Mouse (Mus musculus) layer of hippocampus, postnatal 14 days (tissue): ENCODE results near the gene Hunk. TPM values are rescaled to one million over a fixed set of nuclear protein-coding genes. Genes with fewer than 3 reads are reported as not detected.
A peak's percentile ranks its signal among the peaks of the same experiment; 100 is the strongest.

Source experiments
- DNase-seq, 2 experiments: peaks; one replicate each; pipeline ENCODE4 v3.0.0; 2021 to 2022; ENCODE audit warnings: low spot score in 2 of 2, mixed read lengths in 1 of 2
- long read RNA-seq, 2 experiments: library from polyadenylated mRNA; stranded (forward); transcript quantifications; one replicate each; pipeline ENCODE4 v2.0.0; 2021
- total RNA-seq, 2 experiments: library from RNA; stranded (reverse); gene quantifications; 2 replicates each; pipeline ENCODE4 v1.2.3; 2021

Hunk gene
- 10 to 100 TPM; 26.6 to 27.2 TPM for total RNA-seq
- long read RNA-seq, experiment 1, full-length matches to known transcripts: 8 of 17 reads
- long read RNA-seq, experiment 1, partial matches to known transcripts: 5 of 17 reads
- long read RNA-seq, experiment 1, other reads (novel, unspliced or antisense): 4 of 17 reads
- long read RNA-seq, experiment 2, full-length matches to known transcripts: 15 of 26 reads
- long read RNA-seq, experiment 2, partial matches to known transcripts: 7 of 26 reads
- long read RNA-seq, experiment 2, other reads (novel, unspliced or antisense): 4 of 26 reads

DNA sequence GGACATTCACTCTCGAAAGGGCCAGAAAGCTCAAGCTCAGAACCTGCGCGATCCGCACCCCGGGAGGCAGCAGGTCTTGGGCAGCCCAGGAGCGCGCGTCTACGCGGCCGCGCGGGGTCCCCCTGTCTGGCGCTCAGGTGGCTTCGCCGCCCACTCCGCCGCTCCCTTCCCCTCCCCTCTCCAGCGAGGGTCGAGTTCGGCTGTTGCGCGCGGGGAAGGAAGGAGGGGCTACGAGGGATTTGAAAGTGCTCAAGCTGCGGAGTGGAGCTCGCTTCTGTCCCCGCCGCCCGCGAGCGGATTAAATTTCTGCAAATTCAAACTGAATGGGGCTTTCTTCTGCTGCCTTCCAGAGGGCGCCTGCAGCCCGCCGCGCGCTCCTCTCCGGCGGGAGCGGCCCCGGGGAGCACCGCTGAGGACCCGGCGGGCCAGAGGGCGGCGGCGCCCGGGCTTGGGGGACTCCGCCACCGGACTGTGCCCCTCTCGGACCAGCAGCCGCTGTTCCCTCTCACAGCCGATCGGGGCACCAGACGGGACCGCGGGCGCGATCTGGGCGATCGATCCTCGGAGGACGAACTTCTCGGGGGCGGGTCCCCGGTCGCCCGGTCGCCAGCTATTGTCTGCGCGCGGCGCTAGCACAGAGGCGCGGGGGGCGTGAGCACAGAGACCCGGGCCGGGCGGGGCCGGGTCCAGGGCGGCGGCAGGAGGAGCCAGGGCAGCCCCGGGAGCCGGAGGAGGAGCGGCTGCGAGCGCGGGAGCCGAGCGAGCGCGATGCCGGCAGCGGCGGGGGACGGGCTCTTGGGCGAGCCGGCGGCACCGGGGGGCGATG is at the start of gene Hunk:
Gene Hunk (plus strand): TSS at position 326 of the 826 bp plus-strand sequence.
- DNase-seq: peak; percentile 75 to 79

- DNase-seq: peak in 1 of 2 experiments; percentile 23
Measured at GRCm38 (mm10) chr16:90339026-90339425, 46.8 kb upstream of the Hunk start.

GRCm38 (mm10) chr16:90341086-90341485 is 44.7 kb upstream of the Hunk start:
- no peak for DNase-seq

DNA sequence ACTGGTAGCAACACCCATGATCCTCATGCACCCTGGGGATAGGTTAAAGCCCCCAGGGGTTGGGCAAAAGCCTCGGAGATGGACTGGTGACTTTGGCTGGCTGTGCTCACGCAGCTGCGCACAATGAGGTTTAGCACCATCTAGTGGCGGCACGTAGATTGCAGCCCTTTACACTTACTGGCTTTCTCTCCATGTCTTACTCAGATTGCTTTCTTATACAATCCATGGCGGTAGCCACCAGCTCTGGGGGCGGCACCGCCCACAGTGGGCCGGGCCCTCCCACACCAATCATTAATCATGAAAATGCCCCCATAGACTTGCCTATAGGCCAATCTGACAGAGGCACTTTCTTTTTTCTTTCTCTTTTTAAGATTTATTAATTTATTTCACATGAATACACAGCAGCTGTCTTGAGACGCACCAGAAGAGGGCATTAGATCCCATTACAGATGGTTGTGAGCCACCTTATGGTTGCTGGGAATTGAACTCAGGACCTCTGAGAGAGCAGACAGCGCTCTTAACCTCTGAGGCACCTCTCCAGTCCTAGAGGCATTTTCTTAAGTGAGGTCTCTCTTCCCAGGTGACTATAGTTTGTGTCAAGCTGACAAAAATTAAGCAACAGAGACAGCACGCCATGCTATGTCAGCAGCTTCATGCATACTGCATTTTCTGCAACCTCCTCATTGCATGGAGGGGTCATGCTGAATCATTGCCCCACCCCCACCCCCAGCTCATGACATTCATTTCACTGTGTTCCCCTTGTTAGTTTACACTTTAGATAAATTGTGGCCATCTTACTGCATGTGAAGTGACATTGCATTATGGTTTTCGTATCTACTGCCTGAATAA is 35.9 kb upstream of the Hunk start:
- peak; percentile 56 to 69 for DNase-seq

- no peak for DNase-seq
Measured at GRCm38 (mm10) chr16:90351726-90352125, 34.1 kb upstream of the Hunk start.

DNA sequence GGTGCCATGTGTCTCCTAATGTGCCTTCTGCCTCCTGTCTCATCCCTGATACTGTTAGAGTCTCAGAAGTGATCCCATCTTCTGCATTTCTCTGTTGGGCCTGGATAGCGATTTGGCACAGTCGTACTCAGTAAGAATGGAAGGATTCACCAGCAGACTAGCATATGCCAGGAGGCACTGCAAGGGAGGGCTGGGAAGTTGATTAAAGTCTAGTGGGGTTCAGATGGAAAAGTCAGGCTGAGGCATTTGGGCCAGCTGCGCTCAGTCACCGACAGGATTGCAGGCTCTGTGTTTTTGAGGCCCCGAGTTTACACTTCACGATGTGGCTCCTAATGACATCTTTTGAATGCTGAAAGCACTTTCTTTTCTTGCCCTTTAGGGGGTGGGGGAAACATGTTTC is 33.1 kb upstream of the Hunk start:
- peak; percentile 51 to 52 for DNase-seq

GRCm38 (mm10) chr16:90353156-90353555 is 32.7 kb upstream of the Hunk start:
- DNase-seq: peak; percentile 38 to 72

- DNase-seq: no peak
Measured at GRCm38 (mm10) chr16:90359329-90359728, 26.5 kb upstream of the Hunk start.

DNA sequence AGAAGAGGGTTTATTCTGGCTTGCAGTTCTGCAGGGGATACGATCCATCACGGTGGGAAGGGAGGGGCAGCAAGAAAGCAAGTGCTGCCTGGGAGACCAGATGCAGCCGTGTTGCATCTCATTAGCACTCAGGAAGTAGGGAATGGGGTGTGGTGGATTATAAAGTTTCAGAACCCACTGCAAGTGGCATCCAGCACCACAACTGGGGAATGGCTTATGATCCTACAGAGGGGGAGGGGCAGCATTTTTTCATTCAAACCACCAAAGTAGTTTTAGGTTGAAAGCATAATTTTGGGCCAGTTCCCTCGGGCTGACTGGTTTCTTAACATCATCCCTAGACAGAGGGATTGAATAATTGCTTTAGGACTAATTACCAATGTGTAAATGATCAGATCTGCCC is 26.1 kb upstream of the Hunk start:
- no peak for DNase-seq

- DNase-seq: no peak
Measured at GRCm38 (mm10) chr16:90360327-90360726, 25.5 kb upstream of the Hunk start.

- DNase-seq: no peak
Measured at GRCm38 (mm10) chr16:90362926-90363325, 22.9 kb upstream of the Hunk start.

- peak; percentile 60 to 75 for DNase-seq
Measured at GRCm38 (mm10) chr16:90379897-90380296, 5.9 kb upstream of the Hunk start.

DNA sequence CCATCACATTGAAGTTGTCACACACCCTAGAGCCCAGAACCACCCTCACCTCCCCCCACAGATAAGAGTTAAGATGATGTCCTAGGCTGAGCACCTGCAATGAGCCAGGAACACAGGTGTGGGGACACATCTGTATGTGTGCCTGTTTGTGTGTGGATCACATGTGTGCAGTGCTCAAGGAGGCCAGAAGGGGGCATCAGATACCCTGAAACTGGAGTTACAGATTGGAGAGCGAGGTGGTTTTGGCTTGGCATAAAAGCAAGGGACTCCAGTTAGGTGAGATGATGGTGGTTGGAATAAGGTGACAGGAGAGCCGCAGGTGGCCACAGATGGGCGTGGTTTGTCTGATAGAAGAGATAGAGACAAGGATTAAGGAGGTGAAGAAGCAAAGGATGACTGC is 4.2 kb upstream of the Hunk start:
- no peak for DNase-seq

DNA sequence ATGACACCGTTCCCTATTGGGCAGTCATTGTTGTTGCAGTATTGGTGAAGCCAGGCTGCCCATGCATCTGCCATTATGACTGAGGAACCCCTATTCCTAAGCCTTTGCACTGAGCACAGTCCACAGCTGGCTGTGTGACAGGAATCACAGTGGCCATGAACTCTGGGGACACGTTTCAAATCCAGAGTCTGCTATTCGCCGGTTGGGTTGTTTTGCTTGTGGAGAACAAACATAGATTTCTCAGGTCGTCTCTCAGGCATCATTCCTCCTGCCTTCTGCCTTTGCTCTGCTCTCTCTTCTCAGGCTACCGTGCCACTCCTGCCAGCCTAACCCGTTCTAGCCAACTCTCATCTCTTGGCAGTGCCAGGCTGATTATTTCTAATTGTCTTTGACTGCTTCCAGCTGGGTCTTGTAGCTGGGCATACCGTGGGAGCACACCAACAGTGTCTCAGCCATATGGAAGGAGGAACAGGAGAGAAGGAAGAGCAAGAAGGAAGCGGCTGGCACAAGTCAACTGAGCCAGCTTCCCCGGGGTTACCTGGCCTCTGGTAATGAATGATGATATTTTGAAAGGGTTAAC is 3.0 kb upstream of the Hunk start:
- DNase-seq: no peak

GRCm38 (mm10) chr16:90384058-90384457 is 1.8 kb upstream of the Hunk start:
- no peak for DNase-seq

DNA sequence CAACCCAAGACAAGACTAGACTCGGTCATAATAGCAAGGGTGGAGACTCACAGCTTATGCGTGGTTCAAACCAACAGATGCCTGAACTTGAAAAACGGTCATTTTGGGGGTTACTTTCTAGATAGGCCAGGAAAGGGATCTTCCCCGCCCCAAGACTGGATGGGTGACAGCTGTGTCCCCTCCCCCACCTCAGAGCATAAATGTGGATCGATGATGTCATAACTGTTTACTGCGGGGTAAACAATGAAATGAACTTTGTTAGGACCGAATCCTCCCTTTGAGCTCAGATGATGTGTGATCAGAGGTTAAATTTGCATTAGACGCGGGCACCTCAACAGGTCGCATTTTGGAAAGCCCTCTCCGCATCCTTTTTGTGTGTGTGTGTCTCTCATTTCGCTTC is 967 bp upstream of the Hunk start:
- no peak for DNase-seq

GRCm38 (mm10) chr16:90385326-90385687 is 506 bp upstream of the Hunk start:
- DNase-seq: no peak

DNA sequence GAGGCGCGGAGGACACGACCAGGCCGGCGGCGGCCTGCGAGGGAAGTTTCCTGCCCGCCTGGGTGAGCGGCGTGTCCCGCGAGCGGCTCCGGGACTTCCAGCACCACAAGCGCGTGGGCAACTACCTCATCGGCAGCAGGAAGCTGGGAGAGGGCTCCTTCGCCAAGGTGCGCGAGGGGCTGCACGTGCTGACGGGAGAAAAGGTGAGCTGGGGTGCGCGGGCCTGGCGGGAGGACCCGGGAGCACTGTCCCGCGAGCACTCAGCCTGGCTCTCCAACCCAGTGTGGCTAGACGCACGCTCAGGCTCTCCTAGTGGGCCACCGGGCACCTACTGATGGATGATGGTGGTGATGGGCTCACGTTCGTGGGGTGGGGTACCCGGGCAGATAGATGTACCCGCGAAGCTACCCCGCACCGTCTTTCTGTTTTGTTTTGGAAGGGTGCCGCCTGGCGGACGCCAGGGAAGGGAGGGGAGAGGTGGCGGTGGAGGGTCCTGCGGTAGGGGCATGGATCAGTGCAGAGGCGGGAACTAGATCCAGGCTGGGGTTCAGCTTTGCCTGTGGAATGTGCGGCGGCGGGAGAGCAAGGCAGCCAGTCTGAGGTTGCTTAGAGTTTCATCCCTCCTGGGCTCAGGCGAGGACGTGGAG is 824 bp downstream of the Hunk start:
- peak in 1 of 2 experiments; percentile 66 for DNase-seq

- DNase-seq: no peak
Measured at GRCm38 (mm10) chr16:90387161-90387671, 1.4 kb downstream of the Hunk start.

- no peak for DNase-seq
Measured at GRCm38 (mm10) chr16:90387961-90388360, 2.1 kb downstream of the Hunk start.
